In genomic region chr3:33090001-33090400, GRCm38 (mm10) we compare ENCODE assay signal across 9 mouse cellular contexts. TPM values are rescaled to one million over a fixed set of nuclear protein-coding genes. Genes with fewer than 3 reads are reported as not detected.
DNase-seq lines count a peak whose midpoint lies in the region; ATAC-seq and TF ChIP-seq lines count a peak whose summit lies in the region.
"Had no signal": no experiment of that assay in that cellular context is flagged by ENCODE, and none has a peak within 500 bp of the region (broad histone marks: within the 10 kb centered on the region; RNA-seq: fewer than 3 reads in every experiment).

No protein-coding gene starts in this region.

- DNase-seq in limb, embryonic 11.5 days (ENCODE audit: low spot score), result peak; percentile 32
- no peak for DNase-seq in limb, embryonic 10.5 days (ENCODE audit: low spot score)
- DNase-seq in retina, postnatal 1 day, result peak; percentile 50
- no peak for DNase-seq in thymus, postnatal 25 days
- DNase-seq in right cerebral cortex, postnatal 14 days, result no peak
- DNase-seq: cerebellum, adult 8-10 months had no signal

- no peak overlapping the region for H3K9ac ChIP-seq in limb, embryonic 11.5 days (ENCODE audit: low read length)
- H3K9ac ChIP-seq in embryonic facial prominence, embryonic 13.5 days, result no peak overlapping the region
- H3K9ac ChIP-seq in intestine, postnatal 0 days (ENCODE audit: low read depth, low read length), result no peak overlapping the region
- H3K9ac ChIP-seq in liver, embryonic 12.5 days, result no peak overlapping the region

- no peaks in the 10 kb centered on the region for H3K36me3 ChIP-seq in limb, embryonic 11.5 days (ENCODE audit: control insufficient read depth, insufficient read depth, low read length)
- H3K36me3 ChIP-seq in limb, embryonic 10.5 days, result no peaks in the 10 kb centered on the region
- no peaks in the 10 kb centered on the region for H3K36me3 ChIP-seq in embryonic facial prominence, embryonic 13.5 days
- no peaks in the 10 kb centered on the region for H3K36me3 ChIP-seq in intestine, postnatal 0 days (ENCODE audit: control insufficient read depth, insufficient read depth)
- no peaks in the 10 kb centered on the region for H3K36me3 ChIP-seq in liver, embryonic 12.5 days

- H3K4me3 ChIP-seq in limb, embryonic 11.5 days (ENCODE audit: low read depth, low read length), result no peak overlapping the region
- H3K4me3 ChIP-seq in limb, embryonic 10.5 days, result no peak overlapping the region
- peak overlapping the region; percentile 29 for H3K4me3 ChIP-seq in embryonic facial prominence, embryonic 13.5 days
- H3K4me3 ChIP-seq in intestine, postnatal 0 days (ENCODE audit: low read depth, low read length), result no peak overlapping the region
- H3K4me3 ChIP-seq in liver, embryonic 12.5 days, result no peak overlapping the region

- WGBS in limb, embryonic 11.5 days, result 42% methylated on average over 9 of the region's 9 CpGs
- 45% methylated on average over 9 of the region's 9 CpGs for WGBS in limb, embryonic 10.5 days
- WGBS in embryonic facial prominence, embryonic 13.5 days, result 12% methylated on average over 9 of the region's 9 CpGs
- 37% methylated on average over 9 of the region's 9 CpGs for WGBS in intestine, postnatal 0 days
- WGBS in liver, embryonic 12.5 days (ENCODE audit: insufficient replicate concordance), result 37% methylated on average over 9 of the region's 9 CpGs

- H3K9me3 ChIP-seq in limb, embryonic 11.5 days (ENCODE audit: control insufficient read depth, low read length), result no peaks in the 10 kb centered on the region
- H3K9me3 ChIP-seq in limb, embryonic 10.5 days (replicated peaks), result no peaks in the 10 kb centered on the region
- H3K9me3 ChIP-seq in embryonic facial prominence, embryonic 13.5 days, result no peaks in the 10 kb centered on the region
- H3K9me3 ChIP-seq in intestine, postnatal 0 days (ENCODE audit: control insufficient read depth), result no peaks in the 10 kb centered on the region
- H3K9me3 ChIP-seq in liver, embryonic 12.5 days (replicated peaks), result no peaks in the 10 kb centered on the region

- no peak for ATAC-seq in limb, embryonic 11.5 days (ENCODE audit: insufficient number of reproducible peaks, low FRiP score, low TSS enrichment, low read depth)
- no peak for ATAC-seq in embryonic facial prominence, embryonic 13.5 days (ENCODE audit: insufficient number of reproducible peaks, insufficient read depth, low FRiP score, low TSS enrichment, low read depth)
- ATAC-seq in intestine, postnatal 0 days, result no peak
- no peak for ATAC-seq in liver, embryonic 12.5 days

- no peak overlapping the region for H3K27ac ChIP-seq in limb, embryonic 11.5 days (replicated peaks; ENCODE audit: low read depth, low read length)
- H3K27ac ChIP-seq in limb, embryonic 10.5 days, result no peak overlapping the region
- no peak overlapping the region for H3K27ac ChIP-seq in embryonic facial prominence, embryonic 13.5 days
- H3K27ac ChIP-seq in intestine, postnatal 0 days (ENCODE audit: low read depth, low read length), result no peak overlapping the region
- H3K27ac ChIP-seq in liver, embryonic 12.5 days, result no peak overlapping the region

- H3K4me1 ChIP-seq in limb, embryonic 11.5 days (ENCODE audit: control insufficient read depth, insufficient read depth, low read length), result no peaks in the 10 kb centered on the region
- H3K4me1 ChIP-seq in limb, embryonic 10.5 days, result 0 out of 2 replicates have a peak, but pooled peaks cover 2% of the 10 kb centered on the region
- peaks cover 8% of the 10 kb centered on the region; the same call in 1 of the 2 replicates for H3K4me1 ChIP-seq in embryonic facial prominence, embryonic 13.5 days
- H3K4me1 ChIP-seq in intestine, postnatal 0 days (replicated peaks; ENCODE audit: control insufficient read depth, insufficient read depth, low read length), result no peaks in the 10 kb centered on the region
- no peaks in the 10 kb centered on the region for H3K4me1 ChIP-seq in liver, embryonic 12.5 days

- TF ChIP-seq CTCF in intestine, postnatal 0 days (IDR thresholded peaks at IDR 0.05; ENCODE audit: low read depth), result no peak

- no peaks in the 10 kb centered on the region for H3K27me3 ChIP-seq in limb, embryonic 11.5 days (ENCODE audit: control insufficient read depth, insufficient read depth, low read length)
- no peaks in the 10 kb centered on the region for H3K27me3 ChIP-seq in limb, embryonic 10.5 days (ENCODE audit: low read depth, poor library complexity, severe bottlenecking)
- H3K27me3 ChIP-seq in embryonic facial prominence, embryonic 13.5 days, result no peaks in the 10 kb centered on the region
- H3K27me3 ChIP-seq in intestine, postnatal 0 days (replicated peaks; ENCODE audit: control insufficient read depth, insufficient read depth, low read length), result no peaks in the 10 kb centered on the region
- H3K27me3 ChIP-seq in liver, embryonic 12.5 days (replicated peaks), result no peaks in the 10 kb centered on the region

- no peak overlapping the region for H3K4me2 ChIP-seq in limb, embryonic 11.5 days (ENCODE audit: low read depth, severe bottlenecking)
- peak overlapping the region; percentile 51 for H3K4me2 ChIP-seq in embryonic facial prominence, embryonic 13.5 days
- H3K4me2 ChIP-seq in intestine, postnatal 0 days (replicated peaks; ENCODE audit: low read depth), result 0 out of 2 replicates have a peak overlapping the region, but pooled peaks have one; percentile 3
- no peak overlapping the region for H3K4me2 ChIP-seq in liver, embryonic 12.5 days

RNA-seq across cellular contexts. Expression of gene Pex5l, which starts 53.0 kb away (rescaled TPM):
- 0.13 and 0.21 TPM in 2 replicates for polyA plus RNA-seq in limb, embryonic 11.5 days (2014; fragmentation: Nextera tagmentation; extraction: Ambion mirVana)
- polyA plus RNA-seq in limb, embryonic 10.5 days (2016; fragmentation: Nextera tagmentation; extraction: Ambion mirVana), result 0.05 and 0.19 TPM in 2 replicates
- 0.55 and 0.87 TPM in 2 replicates for polyA plus RNA-seq in embryonic facial prominence, embryonic 13.5 days (2015; fragmentation: Nextera tagmentation; extraction: Ambion mirVana)
- 0.14 and 0.22 TPM in 2 replicates for polyA plus RNA-seq in intestine, postnatal 0 days (2015; fragmentation: Nextera tagmentation; extraction: Ambion mirVana)
- not detected in 2 replicates for polyA plus RNA-seq in liver, embryonic 12.5 days (2016; fragmentation: Nextera tagmentation; extraction: Ambion mirVana)

Comparison
In these comparisons a context has a peak if more than half of its experiments do, and no peak if none do; other contexts are left out.
1. DNase-seq: peak in limb, embryonic 11.5 days (single experiment) and retina, postnatal 1 day (single experiment); none in limb, embryonic 10.5 days (single experiment), thymus, postnatal 25 days (single experiment) and right cerebral cortex, postnatal 14 days (single experiment).
2. H3K4me2 ChIP-seq: peak in embryonic facial prominence, embryonic 13.5 days (single experiment) and intestine, postnatal 0 days (single experiment); none in limb, embryonic 11.5 days (single experiment) and liver, embryonic 12.5 days (single experiment).